Mouse (Mus musculus): ENCODE measurements at regions not wholly inside any gene's neighbourhood (a gene's known extent, or its start where the extent isn't known, plus 50 kb on each side); places are given as distances from the start of the nearest gene placed in this dataset.
A peak's percentile ranks its signal among the peaks of the same experiment; 100 is the strongest.

DNA sequence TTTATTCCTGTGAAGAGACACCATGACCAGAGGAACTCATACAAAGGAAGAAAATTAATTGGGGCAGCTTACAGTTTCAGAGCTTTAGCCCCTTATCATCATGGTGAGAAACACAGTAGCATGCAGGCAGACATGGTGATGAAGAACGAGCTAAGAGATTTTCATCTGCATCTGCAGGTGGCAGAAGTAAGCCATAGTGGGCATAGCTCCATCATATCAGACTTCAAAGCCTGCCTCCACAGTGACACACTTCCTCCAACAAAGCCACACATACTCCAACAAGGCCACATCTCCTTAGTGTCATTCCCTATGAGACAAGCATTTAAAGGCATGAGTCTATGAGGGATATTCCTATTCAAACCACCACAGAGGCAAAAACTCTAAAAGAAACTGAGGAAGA is 800.7 kb upstream of the Pcdh9 start:
- no peaks in the 10 kb centered on the region for H3K36me3 ChIP-seq (ENCODE audit: control insufficient read depth, insufficient read depth, low read length)
- no peaks in the 10 kb centered on the region for H3K4me1 ChIP-seq (ENCODE audit: control insufficient read depth, insufficient read depth, low read length)
- 94% methylated on average over 1 of the region's 1 CpGs for WGBS
- H3K9ac ChIP-seq (ENCODE audit: low read length) = no peak overlapping the region
- no peak for DNase-seq (ENCODE audit: low spot score)
- H3K9me3 ChIP-seq (ENCODE audit: control insufficient read depth, low read length) = no peaks in the 10 kb centered on the region
- no peak overlapping the region for H3K4me2 ChIP-seq (ENCODE audit: low read depth, severe bottlenecking)
- H3K4me3 ChIP-seq (ENCODE audit: low read depth, low read length) = no peak overlapping the region
- H3K27ac ChIP-seq (replicated peaks; ENCODE audit: low read depth, low read length) = no peak overlapping the region
- no peaks in the 10 kb centered on the region for H3K27me3 ChIP-seq (ENCODE audit: control insufficient read depth, insufficient read depth, low read length)
- no peak for ATAC-seq (ENCODE audit: insufficient number of reproducible peaks, low FRiP score, low TSS enrichment, low read depth)

DNA sequence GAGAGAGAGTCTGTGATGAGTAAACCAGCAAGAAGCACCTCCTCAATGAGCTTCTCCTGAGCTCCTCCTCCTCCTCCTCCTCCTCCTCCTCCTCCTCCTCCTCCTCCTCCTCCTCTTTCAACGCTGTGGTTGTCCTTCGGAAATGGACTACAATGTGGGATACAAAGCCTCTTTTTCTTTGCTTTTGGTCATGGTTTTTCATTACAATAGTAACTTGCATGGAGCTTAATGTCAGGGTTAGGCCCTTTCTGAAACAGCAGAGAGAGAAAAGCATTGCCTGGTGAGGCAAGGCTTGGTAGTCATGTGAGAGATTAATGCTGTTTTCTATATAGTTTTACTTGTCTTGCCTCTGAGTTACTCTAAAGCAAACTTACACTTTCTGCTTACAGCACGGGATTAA is 787.2 kb upstream of the Pcdh9 start:
- no peak overlapping the region for H3K4me3 ChIP-seq (ENCODE audit: low read depth, low read length)
- no peak for ATAC-seq (ENCODE audit: insufficient number of reproducible peaks, low FRiP score, low TSS enrichment, low read depth)
- H3K36me3 ChIP-seq (ENCODE audit: control insufficient read depth, insufficient read depth, low read length) = no peaks in the 10 kb centered on the region

DNA sequence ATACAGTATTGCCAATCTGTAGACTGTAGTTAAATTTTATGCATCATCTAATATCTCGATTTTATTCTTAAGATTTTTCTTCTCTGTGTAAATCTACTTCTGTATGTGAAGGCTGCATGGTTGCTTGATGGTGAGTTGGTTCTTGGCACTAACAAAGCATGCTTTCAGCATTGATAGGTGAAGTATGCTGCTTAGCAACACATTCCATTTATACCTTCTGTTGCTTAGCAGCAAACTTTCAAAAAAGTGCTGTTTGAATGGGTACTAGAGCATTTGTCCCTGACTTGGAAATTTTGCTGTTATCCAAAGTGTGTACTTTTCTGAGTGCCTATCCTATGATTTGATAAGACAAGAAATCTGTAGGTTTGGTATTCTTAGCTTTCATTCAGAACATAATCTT is 763.1 kb upstream of the Pcdh9 start:
- Histone ChIP-seq H3K4me3 (ENCODE audit: low read depth, low read length) (no peak overlapping the region), H3K4me1 (ENCODE audit: control insufficient read depth, insufficient read depth, low read length) (no peaks in the 10 kb centered on the region), H3K27ac (replicated peaks; ENCODE audit: low read depth, low read length) (no peak overlapping the region), H3K36me3 (ENCODE audit: control insufficient read depth, insufficient read depth, low read length) (no peaks in the 10 kb centered on the region), H3K27me3 (ENCODE audit: control insufficient read depth, insufficient read depth, low read length) (no peaks in the 10 kb centered on the region), H3K9ac (ENCODE audit: low read length) (no peak overlapping the region), H3K4me2 (ENCODE audit: low read depth, severe bottlenecking) (no peak overlapping the region), H3K9me3 (ENCODE audit: control insufficient read depth, low read length) (no peaks in the 10 kb centered on the region)
- ATAC-seq (ENCODE audit: insufficient number of reproducible peaks, low FRiP score, low TSS enrichment, low read depth) = no peak
- no peak for DNase-seq (ENCODE audit: low spot score)
- 67% methylated on average over 1 of the region's 1 CpGs for WGBS

More for the DNA sequence above, 787.2 kb upstream of the Pcdh9 start:
- Histone ChIP-seq H3K9me3 (ENCODE audit: control insufficient read depth, low read length) (no peaks in the 10 kb centered on the region), H3K9ac (ENCODE audit: low read length) (no peak overlapping the region), H3K4me1 (ENCODE audit: control insufficient read depth, insufficient read depth, low read length) (no peaks in the 10 kb centered on the region), H3K27ac (replicated peaks; ENCODE audit: low read depth, low read length) (no peak overlapping the region), H3K4me2 (ENCODE audit: low read depth, severe bottlenecking) (no peak overlapping the region), H3K27me3 (ENCODE audit: control insufficient read depth, insufficient read depth, low read length) (no peaks in the 10 kb centered on the region)
- no peak for DNase-seq (ENCODE audit: low spot score)
- WGBS = 78% methylated on average over 2 of the region's 3 CpGs

DNA sequence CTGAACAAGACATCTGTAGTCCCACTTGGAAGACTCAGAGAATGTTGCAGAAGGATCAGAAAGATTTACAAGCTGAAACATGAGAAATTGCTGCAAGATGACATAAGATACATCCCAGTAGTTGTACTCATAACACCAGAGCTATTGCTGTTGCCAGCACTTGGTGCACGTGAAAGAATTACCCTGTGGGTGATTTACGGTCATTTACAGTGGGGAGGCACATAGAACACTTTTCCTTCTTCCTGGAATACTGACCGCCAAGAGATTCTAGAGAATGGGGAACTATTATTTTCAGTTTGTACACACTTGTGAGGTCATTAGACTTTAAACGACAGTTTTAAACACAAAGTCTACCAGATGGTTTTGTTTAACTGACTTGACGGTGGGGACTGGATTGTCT is 724.5 kb upstream of the Pcdh9 start:
- Histone ChIP-seq H3K9ac (ENCODE audit: low read length) (no peak overlapping the region), H3K27ac (replicated peaks; ENCODE audit: low read depth, low read length) (no peak overlapping the region), H3K4me2 (ENCODE audit: low read depth, severe bottlenecking) (no peak overlapping the region), H3K9me3 (ENCODE audit: control insufficient read depth, low read length) (no peaks in the 10 kb centered on the region), H3K27me3 (ENCODE audit: control insufficient read depth, insufficient read depth, low read length) (no peaks in the 10 kb centered on the region), H3K4me3 (ENCODE audit: low read depth, low read length) (no peak overlapping the region), H3K36me3 (ENCODE audit: control insufficient read depth, insufficient read depth, low read length) (no peaks in the 10 kb centered on the region), H3K4me1 (ENCODE audit: control insufficient read depth, insufficient read depth, low read length) (no peaks in the 10 kb centered on the region)
- no peak for DNase-seq (ENCODE audit: low spot score)
- peak; percentile 68; the same call in 1 of the 2 replicates for ATAC-seq (ENCODE audit: insufficient number of reproducible peaks, low FRiP score, low TSS enrichment, low read depth)
- WGBS = 40% methylated on average over 5 of the region's 5 CpGs

All from limb, embryonic 11.5 days (tissue).